Mouse (Mus musculus): ENCODE measurements around the gene Kctd11. TPM values are rescaled to one million over a fixed set of nuclear protein-coding genes. Genes with fewer than 3 reads are reported as not detected.

The Kctd11 gene
- polyA plus RNA-seq, 1 experiment from 2014 or later: 3.5 TPM

DNA sequence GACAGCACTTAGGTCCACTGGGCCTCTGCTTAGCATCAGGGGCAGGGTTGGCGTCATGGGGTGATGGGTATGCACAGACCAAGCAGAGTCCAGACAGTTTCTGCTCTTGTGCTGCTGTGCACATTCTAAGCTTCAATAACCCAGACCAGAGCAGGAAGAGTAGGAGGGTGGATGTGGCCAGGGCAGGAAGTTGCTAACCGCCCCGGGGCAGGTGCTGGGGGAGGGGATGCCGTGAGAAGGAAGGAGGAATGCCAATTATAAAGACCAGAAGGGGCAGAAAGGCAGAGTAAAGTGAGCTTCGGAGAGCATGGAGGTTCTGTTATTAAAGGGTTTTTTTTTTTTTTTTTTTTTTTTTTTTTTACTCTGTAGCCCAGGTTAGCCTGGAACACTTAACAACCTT is 13.5 kb upstream of the Kctd11 start:
- Histone ChIP-seq H3K9ac (ENCODE audit: low read length) (no peak overlapping the region), H3K27me3 (replicated peaks; ENCODE audit: control insufficient read depth, insufficient read depth, low read length) (no peaks in the 10 kb centered on the region), H3K4me3 (ENCODE audit: low read depth, low read length) (no peak overlapping the region), H3K36me3 (ENCODE audit: control insufficient read depth, insufficient read depth, low read length) (no peaks in the 10 kb centered on the region), H3K4me1 (replicated peaks; ENCODE audit: control insufficient read depth, insufficient read depth, low read length) (peaks cover 8% of the 10 kb centered on the region), H3K27ac (ENCODE audit: low read depth) (no peak overlapping the region), H3K4me2 (ENCODE audit: low read length) (no peak overlapping the region), H3K9me3 (ENCODE audit: control insufficient read depth, low read length) (no peaks in the 10 kb centered on the region)
- ATAC-seq (replicated peaks; ENCODE audit: low FRiP score, low TSS enrichment, low read depth) (no peak), DNase-seq (ENCODE audit: low spot score) (no peak)
- 81% methylated on average over 5 of the region's 5 CpGs for WGBS

DNA sequence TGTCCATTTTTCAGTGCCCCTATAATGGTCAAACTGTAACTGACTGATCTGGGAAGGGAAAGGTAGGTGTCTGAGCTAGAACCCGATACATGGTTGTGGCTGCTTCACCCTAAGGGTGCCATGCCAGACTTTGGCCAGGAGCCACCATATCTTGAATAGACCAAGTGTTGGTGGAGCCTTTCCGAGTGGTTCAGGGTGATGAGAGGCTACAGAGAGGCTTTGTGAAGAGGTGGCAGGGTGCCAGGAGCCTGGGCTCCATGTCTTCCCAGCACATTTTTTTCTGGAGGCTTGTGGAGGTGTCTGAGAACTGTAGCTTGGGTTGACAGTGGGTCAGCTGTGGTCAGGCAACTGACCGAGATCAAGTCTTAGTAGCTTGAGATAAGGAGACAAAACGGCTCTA is 10.3 kb upstream of the Kctd11 start:
- no peak for ATAC-seq (replicated peaks; ENCODE audit: low FRiP score, low TSS enrichment, low read depth)
- H3K4me3 ChIP-seq (ENCODE audit: low read depth, low read length): no peak overlapping the region
- no peaks in the 10 kb centered on the region for H3K9me3 ChIP-seq (ENCODE audit: control insufficient read depth, low read length)
- H3K4me1 ChIP-seq (replicated peaks; ENCODE audit: control insufficient read depth, insufficient read depth, low read length): no peaks in the 10 kb centered on the region
- DNase-seq (ENCODE audit: low spot score): no peak
- H3K4me2 ChIP-seq (ENCODE audit: low read length): no peak overlapping the region
- no peak overlapping the region for H3K9ac ChIP-seq (ENCODE audit: low read length)
- no peak overlapping the region for H3K27ac ChIP-seq (ENCODE audit: low read depth)
- H3K36me3 ChIP-seq (ENCODE audit: control insufficient read depth, insufficient read depth, low read length): no peaks in the 10 kb centered on the region
- no peaks in the 10 kb centered on the region for H3K27me3 ChIP-seq (replicated peaks; ENCODE audit: control insufficient read depth, insufficient read depth, low read length)
- 72% methylated on average over 4 of the region's 4 CpGs for WGBS

DNA sequence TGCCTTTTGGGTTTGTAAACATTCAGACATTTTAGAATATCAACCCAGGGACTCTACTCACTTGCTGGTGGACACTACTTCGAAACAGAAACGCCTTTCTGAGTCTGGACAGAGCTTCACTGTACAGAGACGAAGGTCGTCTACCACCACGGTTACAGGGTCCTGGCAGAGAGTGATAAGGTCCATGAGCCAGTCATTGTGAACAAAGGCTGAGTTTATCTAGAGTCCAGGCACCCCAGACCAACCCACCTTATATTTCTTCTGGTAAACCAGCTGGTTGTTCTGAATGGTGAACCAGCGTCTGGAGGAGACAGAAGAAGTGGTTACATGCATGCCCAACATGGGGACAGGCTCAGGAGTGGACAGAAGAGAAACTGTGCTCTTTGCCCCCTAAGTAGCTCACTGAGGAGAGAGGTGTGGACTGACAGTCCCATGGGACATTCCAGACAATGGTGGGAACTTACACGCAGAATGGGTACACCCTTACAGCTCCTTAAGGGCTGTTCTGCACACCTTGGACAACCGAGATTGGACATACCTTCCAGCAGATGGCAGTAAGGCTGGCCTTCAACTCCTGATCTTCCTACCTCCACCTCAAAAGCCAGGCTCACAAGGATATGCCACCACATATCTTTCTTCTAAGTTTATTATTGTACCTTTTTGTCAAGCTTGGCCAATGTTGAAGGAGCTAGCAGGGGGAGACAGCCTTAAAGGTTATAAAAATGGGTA is 5.9 kb upstream of the Kctd11 start:
- 64% methylated on average over 8 of the region's 8 CpGs for WGBS
- no peak for ATAC-seq (replicated peaks; ENCODE audit: low FRiP score, low TSS enrichment, low read depth)

DNA sequence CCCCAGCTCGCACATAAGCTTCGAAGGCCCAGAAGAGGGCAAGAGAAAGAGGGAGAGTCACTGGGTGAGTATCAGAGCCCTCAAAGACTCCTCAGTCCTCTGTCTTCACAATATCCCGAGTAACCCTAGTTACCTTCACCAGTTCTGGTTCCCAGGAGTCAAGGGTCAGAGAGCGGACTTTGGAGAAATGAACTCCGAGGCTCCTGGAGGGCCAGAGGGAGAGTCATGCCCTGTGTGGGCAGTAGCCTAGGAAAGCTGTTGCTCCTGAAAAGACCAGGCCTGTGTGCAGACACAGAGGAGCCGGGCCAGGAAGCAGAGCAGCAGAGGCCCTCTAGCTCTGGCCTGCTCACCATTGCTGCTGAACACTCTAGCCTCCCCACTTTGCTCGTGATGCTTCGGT is 3.5 kb upstream of the Kctd11 start:
- ATAC-seq (replicated peaks; ENCODE audit: low FRiP score, low TSS enrichment, low read depth) (no peak), DNase-seq (ENCODE audit: low spot score) (no peak)
- WGBS: 72% methylated on average over 8 of the region's 8 CpGs
- Histone ChIP-seq H3K9me3 (ENCODE audit: control insufficient read depth, low read length) (no peaks in the 10 kb centered on the region), H3K4me1 (replicated peaks; ENCODE audit: control insufficient read depth, insufficient read depth, low read length) (peaks cover 12% of the 10 kb centered on the region), H3K27me3 (replicated peaks; ENCODE audit: control insufficient read depth, insufficient read depth, low read length) (no peaks in the 10 kb centered on the region), H3K27ac (ENCODE audit: low read depth) (no peak overlapping the region), H3K4me3 (ENCODE audit: low read depth, low read length) (no peak overlapping the region), H3K36me3 (ENCODE audit: control insufficient read depth, insufficient read depth, low read length) (no peaks in the 10 kb centered on the region), H3K4me2 (ENCODE audit: low read length) (no peak overlapping the region), H3K9ac (ENCODE audit: low read length) (no peak overlapping the region)

More for the DNA sequence above, 5.9 kb upstream of the Kctd11 start:
- no peak overlapping the region for H3K4me3 ChIP-seq (ENCODE audit: low read depth, low read length)
- no peak overlapping the region for H3K4me2 ChIP-seq (ENCODE audit: low read length)
- H3K9ac ChIP-seq (ENCODE audit: low read length): no peak overlapping the region
- no peaks in the 10 kb centered on the region for H3K9me3 ChIP-seq (ENCODE audit: control insufficient read depth, low read length)
- H3K27me3 ChIP-seq (replicated peaks; ENCODE audit: control insufficient read depth, insufficient read depth, low read length): no peaks in the 10 kb centered on the region
- no peaks in the 10 kb centered on the region for H3K36me3 ChIP-seq (ENCODE audit: control insufficient read depth, insufficient read depth, low read length)
- no peak for DNase-seq (ENCODE audit: low spot score)
- no peaks in the 10 kb centered on the region for H3K4me1 ChIP-seq (replicated peaks; ENCODE audit: control insufficient read depth, insufficient read depth, low read length)
- no peak overlapping the region for H3K27ac ChIP-seq (ENCODE audit: low read depth)

DNA sequence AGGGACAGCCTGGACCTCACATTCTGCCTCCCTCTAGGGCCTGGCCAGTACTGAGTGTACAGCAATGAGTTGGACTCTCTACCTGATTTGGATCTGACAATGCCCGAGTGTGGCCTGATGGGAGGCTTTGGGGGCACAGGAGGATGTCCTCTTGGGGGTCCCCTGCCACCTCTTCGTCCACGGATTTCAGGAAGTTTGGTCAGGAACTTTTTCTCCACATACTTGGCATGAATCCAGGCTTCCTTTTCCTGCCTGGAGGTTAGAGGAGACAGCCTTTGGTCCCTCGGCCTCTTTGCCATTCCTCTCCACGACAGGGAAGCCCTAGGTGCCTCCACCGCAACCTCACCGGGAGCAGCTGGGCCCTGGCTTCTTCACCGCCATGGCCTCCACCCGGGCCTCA is 3.0 kb upstream of the Kctd11 start:
- Histone ChIP-seq H3K36me3 (ENCODE audit: control insufficient read depth, insufficient read depth, low read length) (no peaks in the 10 kb centered on the region), H3K27me3 (replicated peaks; ENCODE audit: control insufficient read depth, insufficient read depth, low read length) (no peaks in the 10 kb centered on the region), H3K4me1 (replicated peaks; ENCODE audit: control insufficient read depth, insufficient read depth, low read length) (peaks cover 16% of the 10 kb centered on the region), H3K4me3 (ENCODE audit: low read depth, low read length) (no peak overlapping the region), H3K9me3 (ENCODE audit: control insufficient read depth, low read length) (no peaks in the 10 kb centered on the region), H3K4me2 (ENCODE audit: low read length) (no peak overlapping the region), H3K27ac (ENCODE audit: low read depth) (no peak overlapping the region), H3K9ac (ENCODE audit: low read length) (no peak overlapping the region)
- DNase-seq (ENCODE audit: low spot score): no peak
- ATAC-seq (replicated peaks; ENCODE audit: low FRiP score, low TSS enrichment, low read depth): no peak
- WGBS: 73% methylated on average over 9 of the region's 9 CpGs

DNA sequence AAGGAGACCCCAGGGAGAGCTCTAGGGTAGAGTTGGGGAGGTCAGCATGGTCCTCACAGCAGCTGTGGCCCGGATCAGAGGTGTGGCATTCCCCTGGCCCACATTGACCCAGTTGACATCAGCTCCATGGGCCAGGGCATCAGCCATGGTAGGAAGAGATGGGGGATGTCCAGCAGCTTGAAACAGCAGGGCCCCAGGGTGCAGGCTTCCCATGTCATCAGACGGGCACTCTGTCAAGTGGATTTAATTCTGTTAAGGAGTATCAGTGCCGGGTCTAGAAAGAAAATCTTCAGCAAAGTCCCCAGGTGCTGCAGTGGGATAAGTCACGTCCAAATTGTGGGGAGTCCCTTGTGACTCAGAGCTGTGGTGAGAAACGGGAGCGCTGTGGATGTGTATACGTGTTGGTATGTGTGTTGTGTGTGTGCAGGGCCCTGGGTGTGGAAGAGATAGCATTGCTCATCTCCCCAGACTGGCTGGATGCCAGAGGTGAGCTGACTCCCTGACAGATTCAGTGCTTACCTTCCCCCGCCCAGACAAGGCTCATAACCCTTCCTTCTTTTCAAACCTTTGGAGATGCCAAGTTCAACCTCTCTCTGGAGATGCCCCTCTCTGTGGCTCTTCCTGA is 2.4 kb upstream of the Kctd11 start:
- H3K4me1 ChIP-seq (replicated peaks; ENCODE audit: control insufficient read depth, insufficient read depth, low read length): peaks cover 20% of the 10 kb centered on the region
- H3K9ac ChIP-seq (ENCODE audit: low read length): no peak overlapping the region
- no peaks in the 10 kb centered on the region for H3K9me3 ChIP-seq (ENCODE audit: control insufficient read depth, low read length)
- H3K27me3 ChIP-seq (replicated peaks; ENCODE audit: control insufficient read depth, insufficient read depth, low read length): no peaks in the 10 kb centered on the region
- ATAC-seq (replicated peaks; ENCODE audit: low FRiP score, low TSS enrichment, low read depth): no peak
- 84% methylated on average over 8 of the region's 8 CpGs for WGBS
- no peak overlapping the region for H3K4me2 ChIP-seq (ENCODE audit: low read length)
- no peaks in the 10 kb centered on the region for H3K36me3 ChIP-seq (ENCODE audit: control insufficient read depth, insufficient read depth, low read length)
- H3K4me3 ChIP-seq (ENCODE audit: low read depth, low read length): no peak overlapping the region
- no peak overlapping the region for H3K27ac ChIP-seq (ENCODE audit: low read depth)
- no peak for DNase-seq (ENCODE audit: low spot score)

DNA sequence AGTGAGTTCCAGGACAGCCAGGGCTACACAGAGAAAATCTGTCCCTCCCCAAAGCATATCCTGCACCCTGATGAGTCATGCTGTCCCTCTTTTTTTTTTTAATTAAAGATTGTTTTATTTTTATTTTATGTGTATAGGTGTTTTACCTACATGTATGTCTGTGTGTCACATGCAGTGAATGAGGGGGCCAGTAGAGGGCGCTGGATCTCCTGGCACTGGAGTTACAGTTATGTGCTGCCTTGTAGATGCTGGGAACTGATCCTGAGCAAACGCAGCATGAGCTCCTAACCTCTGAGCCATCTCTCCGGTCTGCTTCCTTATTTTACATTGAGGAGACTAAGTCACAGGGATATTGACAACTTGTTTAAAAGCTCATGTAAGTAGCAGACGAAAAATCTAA is 1.9 kb upstream of the Kctd11 start:
- no peaks in the 10 kb centered on the region for H3K27me3 ChIP-seq (replicated peaks; ENCODE audit: control insufficient read depth, insufficient read depth, low read length)
- peaks cover 20% of the 10 kb centered on the region for H3K4me1 ChIP-seq (replicated peaks; ENCODE audit: control insufficient read depth, insufficient read depth, low read length)
- ATAC-seq (replicated peaks; ENCODE audit: low FRiP score, low TSS enrichment, low read depth) (no peak), DNase-seq (ENCODE audit: low spot score) (peak; percentile 67)
- no peak overlapping the region for H3K4me2 ChIP-seq (ENCODE audit: low read length)
- no peak overlapping the region for H3K27ac ChIP-seq (ENCODE audit: low read depth)
- WGBS: 68% methylated on average over 4 of the region's 4 CpGs
- H3K4me3 ChIP-seq (ENCODE audit: low read depth, low read length): no peak overlapping the region
- H3K9me3 ChIP-seq (ENCODE audit: control insufficient read depth, low read length): no peaks in the 10 kb centered on the region
- H3K9ac ChIP-seq (ENCODE audit: low read length): no peak overlapping the region
- no peaks in the 10 kb centered on the region for H3K36me3 ChIP-seq (ENCODE audit: control insufficient read depth, insufficient read depth, low read length)

DNA sequence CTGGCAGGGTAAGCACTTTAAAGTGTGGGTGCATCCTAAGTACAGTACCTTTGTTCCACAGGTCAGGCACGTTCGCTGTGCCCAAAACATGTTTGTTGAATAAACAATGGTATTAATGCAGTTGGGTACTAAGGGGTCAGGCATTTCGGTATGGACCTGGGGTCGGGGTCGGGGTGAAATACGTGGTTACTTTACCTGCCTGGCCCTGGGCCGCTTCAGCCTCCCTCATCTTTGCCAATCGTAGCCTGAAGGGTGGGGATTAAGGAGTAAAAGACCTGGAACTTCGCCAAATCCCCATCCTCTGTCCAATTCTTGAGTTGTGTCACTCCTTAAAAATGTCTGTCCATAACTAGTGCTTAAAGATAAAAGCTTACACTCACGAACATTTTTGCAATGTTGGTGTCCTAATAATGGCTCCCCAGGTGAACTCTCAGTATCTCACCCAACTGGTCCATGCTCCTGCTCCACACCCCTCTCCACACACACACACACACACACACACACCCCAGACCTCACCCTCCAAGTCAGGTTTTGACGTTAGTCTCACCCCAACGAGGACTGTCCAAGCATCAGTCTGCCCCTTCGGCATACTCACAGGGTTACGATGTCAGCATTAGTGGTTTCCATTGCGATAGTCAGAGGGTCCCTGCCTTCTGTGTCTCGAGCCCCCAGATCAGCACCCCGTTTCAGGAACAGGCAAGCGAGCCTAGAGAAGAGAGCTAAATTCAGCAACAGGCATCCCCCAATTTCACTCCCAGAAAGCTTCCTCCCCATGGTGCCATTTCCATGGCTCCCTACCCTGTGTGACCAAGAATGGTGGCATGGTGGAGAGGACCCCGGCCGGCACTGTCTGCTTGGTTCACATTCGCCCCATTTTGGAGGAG is 823 bp upstream of the Kctd11 start:
- DNase-seq (ENCODE audit: low spot score) (no peak), ATAC-seq (replicated peaks; ENCODE audit: low FRiP score, low TSS enrichment, low read depth) (no peak; the same call in 1 of the 2 replicates)
- peak overlapping the region; percentile 69 for H3K4me2 ChIP-seq (ENCODE audit: low read length)
- H3K4me1 ChIP-seq (replicated peaks; ENCODE audit: control insufficient read depth, insufficient read depth, low read length): peaks cover 20% of the 10 kb centered on the region
- no peaks in the 10 kb centered on the region for H3K27me3 ChIP-seq (replicated peaks; ENCODE audit: control insufficient read depth, insufficient read depth, low read length)
- WGBS: 57% methylated on average over 21 of the region's 21 CpGs
- H3K9ac ChIP-seq (ENCODE audit: low read length): peak overlapping the region; percentile 55
- no peaks in the 10 kb centered on the region for H3K9me3 ChIP-seq (ENCODE audit: control insufficient read depth, low read length)
- H3K36me3 ChIP-seq (ENCODE audit: control insufficient read depth, insufficient read depth, low read length): no peaks in the 10 kb centered on the region
- peak overlapping the region; percentile 88 for H3K27ac ChIP-seq (ENCODE audit: low read depth)
- peak overlapping the region; percentile 52 for H3K4me3 ChIP-seq (ENCODE audit: low read depth, low read length)

Measured in intestine, embryonic 14.5 days (tissue).